Mouse (Mus musculus): ENCODE measurements at regions not wholly inside any gene's neighbourhood (a gene's known extent, or its start where the extent isn't known, plus 50 kb on each side); places are given as distances from the start of the nearest gene placed in this dataset.

GRCm38 (mm10) chr5:39145658-39146057 is 269.0 kb upstream of the Clnk start:
- no peak for DNase-seq (ENCODE audit: low spot score)
- no peaks in the 10 kb centered on the region for H3K27me3 ChIP-seq (ENCODE audit: low read depth, poor library complexity, severe bottlenecking)
- H3K4me1 ChIP-seq: peaks cover 10% of the 10 kb centered on the region
- H3K4me3 ChIP-seq: no peak overlapping the region
- WGBS: 42% methylated on average over 2 of the region's 2 CpGs
- H3K36me3 ChIP-seq: no peaks in the 10 kb centered on the region
- 0 out of 2 replicates have a peak overlapping the region, but pooled peaks have one; percentile 28 for H3K27ac ChIP-seq (replicated peaks)
- H3K9me3 ChIP-seq (replicated peaks): no peaks in the 10 kb centered on the region

- Histone ChIP-seq H3K4me1 (peaks cover 10% of the 10 kb centered on the region), H3K9me3 (replicated peaks) (no peaks in the 10 kb centered on the region), H3K36me3 (no peaks in the 10 kb centered on the region), H3K27me3 (ENCODE audit: low read depth, poor library complexity, severe bottlenecking) (no peaks in the 10 kb centered on the region), H3K27ac (replicated peaks) (no peak overlapping the region), H3K4me3 (no peak overlapping the region)
- WGBS: 89% methylated on average over 10 of the region's 10 CpGs
- no peak for DNase-seq (ENCODE audit: low spot score)
These were observed 267.6 kb upstream of the Clnk start for GRCm38 (mm10) chr5:39144225-39144624.

GRCm38 (mm10) chr5:39143648-39144047 is 267.0 kb upstream of the Clnk start:
- H3K27me3 ChIP-seq (ENCODE audit: low read depth, poor library complexity, severe bottlenecking): no peaks in the 10 kb centered on the region
- WGBS: 90% methylated on average over 4 of the region's 4 CpGs
- H3K9me3 ChIP-seq (replicated peaks): no peaks in the 10 kb centered on the region
- no peak overlapping the region for H3K27ac ChIP-seq (replicated peaks)
- no peak for DNase-seq (ENCODE audit: low spot score)
- peaks cover 10% of the 10 kb centered on the region for H3K4me1 ChIP-seq
- no peak overlapping the region for H3K4me3 ChIP-seq
- no peaks in the 10 kb centered on the region for H3K36me3 ChIP-seq

GRCm38 (mm10) chr5:39138375-39138774 is 261.8 kb upstream of the Clnk start:
- H3K27ac ChIP-seq (replicated peaks): no peak overlapping the region
- no peak for DNase-seq (ENCODE audit: low spot score)
- WGBS: 89% methylated on average over 3 of the region's 3 CpGs
- no peak overlapping the region for H3K4me3 ChIP-seq
- H3K9me3 ChIP-seq (replicated peaks): no peaks in the 10 kb centered on the region
- no peaks in the 10 kb centered on the region for H3K27me3 ChIP-seq (ENCODE audit: low read depth, poor library complexity, severe bottlenecking)
- H3K4me1 ChIP-seq: no peaks in the 10 kb centered on the region
- no peaks in the 10 kb centered on the region for H3K36me3 ChIP-seq

- Histone ChIP-seq H3K27ac (replicated peaks) (no peak overlapping the region), H3K4me3 (no peak overlapping the region), H3K4me1 (no peaks in the 10 kb centered on the region), H3K9me3 (replicated peaks) (no peaks in the 10 kb centered on the region), H3K36me3 (no peaks in the 10 kb centered on the region), H3K27me3 (ENCODE audit: low read depth, poor library complexity, severe bottlenecking) (no peaks in the 10 kb centered on the region)
- DNase-seq (ENCODE audit: low spot score): no peak
These were observed 252.3 kb upstream of the Clnk start for GRCm38 (mm10) chr5:39128931-39129330.

GRCm38 (mm10) chr5:39126833-39127232 is 250.2 kb upstream of the Clnk start:
- Histone ChIP-seq H3K27me3 (ENCODE audit: low read depth, poor library complexity, severe bottlenecking) (no peaks in the 10 kb centered on the region), H3K9me3 (replicated peaks) (no peaks in the 10 kb centered on the region), H3K4me1 (no peaks in the 10 kb centered on the region), H3K27ac (replicated peaks) (no peak overlapping the region), H3K4me3 (no peak overlapping the region), H3K36me3 (no peaks in the 10 kb centered on the region)
- WGBS: 87% methylated on average over 4 of the region's 4 CpGs
- DNase-seq (ENCODE audit: low spot score): no peak

GRCm38 (mm10) chr5:39126270-39126691 is 249.7 kb upstream of the Clnk start:
- H3K27ac ChIP-seq (replicated peaks): no peak overlapping the region
- no peaks in the 10 kb centered on the region for H3K27me3 ChIP-seq (ENCODE audit: low read depth, poor library complexity, severe bottlenecking)
- no peaks in the 10 kb centered on the region for H3K4me1 ChIP-seq
- 85% methylated on average over 2 of the region's 2 CpGs for WGBS
- no peak overlapping the region for H3K4me3 ChIP-seq
- no peaks in the 10 kb centered on the region for H3K9me3 ChIP-seq (replicated peaks)
- no peak for DNase-seq (ENCODE audit: low spot score)
- no peaks in the 10 kb centered on the region for H3K36me3 ChIP-seq

GRCm38 (mm10) chr5:39110336-39110735 is 233.7 kb upstream of the Clnk start:
- DNase-seq (ENCODE audit: low spot score): no peak
- Histone ChIP-seq H3K4me1 (no peaks in the 10 kb centered on the region), H3K36me3 (no peaks in the 10 kb centered on the region), H3K27me3 (ENCODE audit: low read depth, poor library complexity, severe bottlenecking) (no peaks in the 10 kb centered on the region), H3K4me3 (no peak overlapping the region), H3K9me3 (replicated peaks) (no peaks in the 10 kb centered on the region), H3K27ac (replicated peaks) (no peak overlapping the region)
- WGBS: 89% methylated on average over 1 of the region's 1 CpGs

- H3K27ac ChIP-seq (replicated peaks): no peak overlapping the region
- H3K9me3 ChIP-seq (replicated peaks): no peaks in the 10 kb centered on the region
- H3K4me3 ChIP-seq: no peak overlapping the region
- DNase-seq (ENCODE audit: low spot score): no peak
- no peaks in the 10 kb centered on the region for H3K4me1 ChIP-seq
- 89% methylated on average over 3 of the region's 3 CpGs for WGBS
- no peaks in the 10 kb centered on the region for H3K27me3 ChIP-seq (ENCODE audit: low read depth, poor library complexity, severe bottlenecking)
- H3K36me3 ChIP-seq: no peaks in the 10 kb centered on the region
These were observed 232.9 kb upstream of the Clnk start for GRCm38 (mm10) chr5:39109526-39109925.

GRCm38 (mm10) chr5:39099113-39099512 is 222.5 kb upstream of the Clnk start:
- Histone ChIP-seq H3K27ac (replicated peaks) (no peak overlapping the region), H3K4me1 (no peaks in the 10 kb centered on the region), H3K36me3 (no peaks in the 10 kb centered on the region), H3K27me3 (ENCODE audit: low read depth, poor library complexity, severe bottlenecking) (no peaks in the 10 kb centered on the region), H3K9me3 (replicated peaks) (no peaks in the 10 kb centered on the region), H3K4me3 (no peak overlapping the region)
- 66% methylated on average over 5 of the region's 5 CpGs for WGBS
- no peak for DNase-seq (ENCODE audit: low spot score)

- no peak for DNase-seq (ENCODE audit: low spot score)
- Histone ChIP-seq H3K9me3 (replicated peaks) (no peaks in the 10 kb centered on the region), H3K4me1 (no peaks in the 10 kb centered on the region), H3K4me3 (no peak overlapping the region), H3K27me3 (ENCODE audit: low read depth, poor library complexity, severe bottlenecking) (no peaks in the 10 kb centered on the region), H3K27ac (replicated peaks) (no peak overlapping the region), H3K36me3 (no peaks in the 10 kb centered on the region)
- WGBS: 78% methylated on average over 3 of the region's 3 CpGs
These were observed 218.3 kb upstream of the Clnk start for GRCm38 (mm10) chr5:39094875-39095274.

GRCm38 (mm10) chr5:39076555-39077178 is 200.1 kb upstream of the Clnk start:
- Histone ChIP-seq H3K27ac (replicated peaks) (peak overlapping the region; percentile 13; the same call in 1 of the 2 replicates), H3K9me3 (replicated peaks) (no peaks in the 10 kb centered on the region), H3K4me1 (peaks cover 10% of the 10 kb centered on the region), H3K36me3 (no peaks in the 10 kb centered on the region), H3K27me3 (ENCODE audit: low read depth, poor library complexity, severe bottlenecking) (no peaks in the 10 kb centered on the region), H3K4me3 (no peak overlapping the region)
- 33% methylated on average over 11 of the region's 11 CpGs for WGBS
- DNase-seq (ENCODE audit: low spot score): peak; percentile 21

- H3K9me3 ChIP-seq (replicated peaks): no peaks in the 10 kb centered on the region
- H3K4me3 ChIP-seq: no peak overlapping the region
- peak overlapping the region; percentile 30; the same call in 1 of the 2 replicates for H3K27ac ChIP-seq (replicated peaks)
- peaks cover 13% of the 10 kb centered on the region for H3K4me1 ChIP-seq
- no peaks in the 10 kb centered on the region for H3K36me3 ChIP-seq
- WGBS: 69% methylated on average over 3 of the region's 3 CpGs
- no peak for DNase-seq (ENCODE audit: low spot score)
- no peaks in the 10 kb centered on the region for H3K27me3 ChIP-seq (ENCODE audit: low read depth, poor library complexity, severe bottlenecking)
These were observed 193.1 kb upstream of the Clnk start for GRCm38 (mm10) chr5:39069683-39070082.

- 90% methylated on average over 3 of the region's 3 CpGs for WGBS
- Histone ChIP-seq H3K27me3 (ENCODE audit: low read depth, poor library complexity, severe bottlenecking) (no peaks in the 10 kb centered on the region), H3K36me3 (no peaks in the 10 kb centered on the region), H3K4me1 (no peaks in the 10 kb centered on the region), H3K4me3 (no peak overlapping the region), H3K27ac (replicated peaks) (no peak overlapping the region), H3K9me3 (replicated peaks) (no peaks in the 10 kb centered on the region)
- DNase-seq (ENCODE audit: low spot score): no peak
These were observed 186.4 kb upstream of the Clnk start for GRCm38 (mm10) chr5:39063061-39063460.
